Mouse (Mus musculus) cerebellum, postnatal 36 days (tissue): ENCODE measurements around the gene Stub1.
A peak's percentile ranks its signal among the peaks of the same experiment; 100 is the strongest.
"Not testable (repeated sequence)": the region's sequence is repeated elsewhere in the genome, so short reads cannot be mapped to it uniquely, and the experiment has no call there.

Source experiments
- DNase-seq, 2 experiments: peaks; one replicate each; pipeline ENCODE4 v3.0.0; 2021 to 2022; ENCODE audit warnings: mixed read lengths in 2 of 2

The Stub1 gene

GRCm38 (mm10) chr17:25833291-25833663, at the start of gene Stub1:
Gene Stub1, minus strand, starts transcription at chr17:25833404.
- DNase-seq = peak; percentile 84

- no peak for DNase-seq
Measured at GRCm38 (mm10) chr17:25882306-25882705, 49.1 kb upstream of the Stub1 start.

GRCm38 (mm10) chr17:25881691-25882090, 48.5 kb upstream of the Stub1 start:
- no peak for DNase-seq

GRCm38 (mm10) chr17:25880913-25881641, 47.9 kb upstream of the Stub1 start:
- DNase-seq = no peak

GRCm38 (mm10) chr17:25880196-25880910, 47.1 kb upstream of the Stub1 start, which contains the start of gene Wfikkn1:
Gene Wfikkn1, minus strand, starts transcription at chr17:25880858.
- DNase-seq = no peak

- DNase-seq = no peak
Measured at GRCm38 (mm10) chr17:25879750-25880149, 46.5 kb upstream of the Stub1 start.

GRCm38 (mm10) chr17:25879261-25879660, 46.1 kb upstream of the Stub1 start:
- peak in 1 of 2 experiments; percentile 48 for DNase-seq

GRCm38 (mm10) chr17:25878611-25879180, 45.5 kb upstream of the Stub1 start:
- no peak for DNase-seq

- no peak for DNase-seq
Measured at GRCm38 (mm10) chr17:25877741-25878610, 44.8 kb upstream of the Stub1 start.

- no peak for DNase-seq
Measured at GRCm38 (mm10) chr17:25877025-25877424, 43.8 kb upstream of the Stub1 start.

GRCm38 (mm10) chr17:25876347-25876915, 43.2 kb upstream of the Stub1 start:
- no peak for DNase-seq

- peak; percentile 91 to 92 for DNase-seq
Measured at GRCm38 (mm10) chr17:25875171-25876136, 42.2 kb upstream of the Stub1 start.

GRCm38 (mm10) chr17:25874721-25875170, 41.5 kb upstream of the Stub1 start, which contains the start of gene Mettl26:
Gene Mettl26, plus strand, starts transcription at chr17:25875074.
- DNase-seq = peak; percentile 91 to 98

- DNase-seq = no peak
Measured at GRCm38 (mm10) chr17:25874148-25874720, 41.0 kb upstream of the Stub1 start.

GRCm38 (mm10) chr17:25873405-25874147, 40.4 kb upstream of the Stub1 start:
- DNase-seq = no peak

- DNase-seq = no peak
Measured at GRCm38 (mm10) chr17:25872676-25873075, 39.5 kb upstream of the Stub1 start.

GRCm38 (mm10) chr17:25871566-25871965, 38.4 kb upstream of the Stub1 start:
- not testable (repeated sequence) for DNase-seq

GRCm38 (mm10) chr17:25869954-25870353, 36.8 kb upstream of the Stub1 start:
- DNase-seq = no peak

- DNase-seq = no peak
Measured at GRCm38 (mm10) chr17:25869498-25869897, 36.3 kb upstream of the Stub1 start.
